Mouse (Mus musculus) brain, adult 10 weeks (tissue): ENCODE measurements around the gene F5. TPM values are rescaled to one million over a fixed set of nuclear protein-coding genes. Genes with fewer than 3 reads are reported as not detected.

ENCODE experiments used
- polyA plus RNA-seq: library from polyadenylated mRNA; stranded (reverse); fragments of 350-450 nt; fragmentation: Illumina TruSeq; extraction: RNeasy Lipid Tissue Mini Kit (QIAGEN cat#74804); gene quantifications from one replicate; pipeline ENCODE4 v1.2.3, GENCODE M21; 2015; ENCODE audit warnings: low read depth, low replicate concordance

F5 gene
- polyA plus RNA-seq, result 2.1 TPM

DNA sequence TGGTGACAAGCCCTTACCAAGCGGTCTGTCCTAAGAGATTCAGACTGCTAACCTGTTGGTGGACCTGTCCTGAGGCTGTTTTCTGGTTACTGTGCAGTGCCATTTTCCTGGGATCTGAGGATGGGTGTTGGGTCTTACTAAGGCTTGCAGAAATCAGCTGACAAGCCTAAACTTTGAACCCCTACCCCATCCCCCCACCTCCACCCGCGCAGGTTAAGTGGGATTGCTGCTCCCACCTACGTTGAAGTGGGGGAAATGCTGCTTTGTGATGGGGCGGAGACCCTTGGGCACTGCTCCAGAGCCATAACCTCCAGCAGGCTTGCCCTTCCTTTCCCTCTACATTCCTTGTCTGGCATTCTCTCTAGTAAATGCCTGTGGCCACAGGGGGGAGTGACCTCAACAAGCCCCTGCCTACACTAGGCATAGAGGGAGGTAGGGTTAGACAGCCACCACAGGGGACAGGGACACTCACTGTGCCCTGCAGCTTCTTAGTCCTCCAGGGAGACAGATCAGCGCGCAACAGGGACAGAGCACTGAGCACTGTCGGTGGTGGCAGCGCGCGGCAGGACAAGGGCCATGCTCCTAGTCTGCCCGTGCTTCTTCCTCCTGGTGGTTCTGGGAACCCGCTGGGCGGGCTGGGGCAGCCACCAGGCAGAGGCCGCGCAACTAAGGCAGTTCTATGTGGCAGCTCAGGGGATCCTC is at the start of gene F5:
Gene F5, plus strand, starts transcription at position 452 of the 702 bp plus-strand sequence.

DNA sequence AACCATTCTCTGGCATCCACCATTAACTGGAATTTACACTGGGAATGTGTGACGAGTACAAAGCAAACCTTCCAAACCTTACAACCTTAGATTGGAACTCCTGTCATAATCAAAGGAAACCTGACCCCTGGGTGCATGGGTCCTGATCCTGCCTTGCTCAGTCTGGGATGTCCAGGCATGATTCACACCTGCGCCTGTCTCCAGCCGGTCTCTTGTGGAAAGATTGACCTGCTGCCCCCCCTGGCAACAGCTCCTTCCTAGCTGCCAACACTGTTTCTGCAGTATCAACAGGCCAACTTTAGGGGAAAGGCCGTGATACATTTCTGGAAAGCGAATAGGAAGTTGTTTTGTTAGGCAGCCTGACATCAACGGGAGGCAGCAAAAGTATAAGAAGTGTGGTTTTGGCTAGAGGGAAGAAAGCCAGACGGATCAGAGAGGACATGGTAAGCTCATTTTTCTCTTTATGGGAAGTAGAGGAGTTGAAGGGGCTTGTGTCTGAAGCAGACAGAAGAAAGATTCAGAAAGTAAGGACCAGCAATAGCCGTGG is 36.6 kb upstream of the F5 start, which contains the start of gene Selp:
Gene Selp, plus strand, starts transcription at position 318 of the 547 bp plus-strand sequence.

DNA sequence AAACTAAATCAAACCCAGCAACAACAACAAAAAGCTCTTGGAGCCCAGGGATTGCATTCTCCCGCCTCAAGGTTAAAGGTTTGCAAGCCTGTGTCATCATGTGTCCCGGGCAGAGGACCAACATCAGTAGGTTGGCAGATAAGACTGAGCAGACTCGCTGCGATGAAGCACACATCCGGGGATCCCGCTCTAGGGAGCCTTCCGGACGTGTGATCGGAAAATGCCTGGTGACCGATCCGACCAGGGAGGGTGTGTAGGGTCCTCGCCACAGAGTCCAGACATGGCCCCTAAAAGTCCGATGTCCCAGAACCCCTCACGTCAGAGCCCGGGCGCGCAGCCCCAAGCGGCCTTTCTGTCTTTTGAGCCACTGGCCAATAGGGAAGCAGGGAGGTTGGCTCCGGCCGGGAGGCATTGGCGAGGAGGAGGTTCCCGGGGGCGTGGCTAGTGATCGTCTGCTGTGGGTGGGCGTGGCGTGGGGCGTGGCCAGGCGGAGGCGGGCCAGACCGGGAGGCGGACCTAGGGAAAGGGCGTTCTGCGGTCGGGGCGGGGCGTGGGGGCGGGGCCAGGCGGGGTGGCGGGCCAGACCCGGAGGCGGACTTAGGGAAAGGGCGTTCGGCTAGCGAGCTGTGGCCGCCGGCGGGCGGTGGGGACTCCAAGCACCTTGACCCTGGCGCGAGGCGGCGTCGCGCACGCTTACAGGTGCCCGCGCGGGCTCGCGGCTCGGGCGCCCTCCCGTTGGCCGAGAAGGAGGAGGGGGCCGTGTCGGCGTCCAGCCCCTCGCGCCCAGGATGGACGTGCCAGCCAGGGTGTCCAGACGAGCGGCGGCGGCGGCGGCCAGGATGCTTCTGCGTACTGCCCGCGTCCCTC is 97.1 kb downstream of the F5 start, which contains the start of gene Slc19a2:
Gene Slc19a2, plus strand, starts transcription at position 582 of the 867 bp plus-strand sequence.

Other genes starting within 250 kb of the F5 start
- gene Scyl3, start 222.7 kb upstream of the F5 start, polyA plus RNA-seq, result 20.5 TPM
- 1.2 TPM for gene BC055324, start 157.0 kb upstream of the F5 start, polyA plus RNA-seq
- 9.0 TPM for gene Mettl18, start 156.9 kb upstream of the F5 start, polyA plus RNA-seq
- not detected for gene Sele, start 103.6 kb upstream of the F5 start, polyA plus RNA-seq
- gene Sell, start 89.9 kb upstream of the F5 start, polyA plus RNA-seq, result not detected
- gene Selp, start 36.6 kb upstream of the F5 start, polyA plus RNA-seq, result not detected
- gene Slc19a2, start 97.2 kb downstream of the F5 start, polyA plus RNA-seq, result 12.7 TPM
- gene Ccdc181, start 123.7 kb downstream of the F5 start, polyA plus RNA-seq, result 28.3 TPM
- gene Nme7, start 152.3 kb downstream of the F5 start, polyA plus RNA-seq, result 26.9 TPM
- gene Blzf1, start 155.7 kb downstream of the F5 start, polyA plus RNA-seq, result 21.4 TPM